Mouse (Mus musculus) CD4-positive naive resting alpha-beta T cell, adult 57 days (primary cell): Measurements from ENCODE around the gene Tbx15. TPM values are rescaled to one million over a fixed set of nuclear protein-coding genes. Genes with fewer than 3 reads are reported as not detected.

Experiments used
- total RNA-seq: library from RNA; stranded (reverse); gene quantifications from one replicate; pipeline ENCODE4 v1.2.4, GENCODE M21; 2023

Gene Tbx15
- not detected for total RNA-seq

DNA sequence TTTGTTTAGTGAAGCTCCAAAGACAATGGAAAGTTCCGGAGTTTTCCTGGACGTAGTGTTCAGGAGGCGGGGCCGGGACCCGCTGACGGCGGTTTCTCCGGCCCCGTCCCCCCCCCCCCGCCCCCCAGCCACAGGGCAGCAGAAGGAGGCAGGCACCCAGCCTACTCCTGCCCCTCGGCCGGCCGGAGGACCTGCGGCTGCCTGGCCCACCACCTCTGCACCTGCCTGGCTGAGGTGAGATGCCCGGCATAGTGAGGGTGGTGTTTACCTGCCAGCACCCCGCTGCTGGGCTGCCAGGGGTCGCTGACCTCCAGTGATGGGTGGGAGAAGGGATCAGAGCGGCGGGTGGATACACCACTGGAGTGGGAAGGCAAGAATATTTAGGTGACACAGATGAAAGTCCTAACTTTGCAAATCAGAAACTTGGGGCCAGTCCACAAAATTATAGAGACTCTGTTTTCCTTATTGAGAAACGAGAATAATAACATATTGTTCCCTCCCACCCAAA is at the start of gene Tbx15:
Gene Tbx15 (plus strand): TSS at position 169 of the 508 bp plus-strand sequence.

Other genes with a start within 250 kb of the Tbx15 start
- 12.1 TPM for gene Wars2, start 99.3 kb upstream of the Tbx15 start, total RNA-seq